Mouse (Mus musculus) urinary bladder, postnatal 10 days (tissue): ENCODE measurements around the gene Ccl22.

Experiments
- DNase-seq: peaks from one replicate; pipeline ENCODE4 v3.0.0; 2022; ENCODE audit warnings: low spot score

Ccl22 gene

DNA sequence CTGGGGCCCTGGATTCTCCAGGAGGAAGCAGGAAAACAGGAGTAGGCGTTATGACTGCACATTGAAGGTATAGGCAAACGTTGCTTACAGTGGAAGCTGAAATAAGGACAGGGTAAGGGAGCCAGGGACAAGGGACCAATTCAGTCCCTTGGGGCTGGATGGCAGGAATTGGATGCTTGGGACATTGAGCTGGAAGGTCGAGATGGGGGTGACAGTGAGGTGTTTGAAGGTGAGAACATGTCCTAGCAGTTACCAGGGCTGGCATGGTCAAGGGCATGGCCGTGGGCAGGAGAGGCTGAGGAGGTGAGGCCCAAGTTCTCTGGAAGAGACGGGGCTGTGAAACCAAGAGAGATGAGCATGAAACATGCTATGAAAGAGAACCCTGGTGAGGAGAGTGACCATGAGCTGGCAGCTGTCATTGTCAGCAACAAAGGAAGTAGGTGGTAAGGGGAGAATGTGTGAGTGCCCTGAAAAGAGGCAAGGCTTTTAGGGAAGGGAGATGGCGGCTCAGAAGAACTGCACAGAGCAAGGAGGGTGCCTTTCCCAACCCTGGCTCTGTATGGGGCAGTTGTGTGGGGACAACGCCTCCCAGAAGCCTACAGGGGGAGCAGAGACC lies 10.5 kb upstream of the Ccl22 start:
- no peak for DNase-seq

DNA sequence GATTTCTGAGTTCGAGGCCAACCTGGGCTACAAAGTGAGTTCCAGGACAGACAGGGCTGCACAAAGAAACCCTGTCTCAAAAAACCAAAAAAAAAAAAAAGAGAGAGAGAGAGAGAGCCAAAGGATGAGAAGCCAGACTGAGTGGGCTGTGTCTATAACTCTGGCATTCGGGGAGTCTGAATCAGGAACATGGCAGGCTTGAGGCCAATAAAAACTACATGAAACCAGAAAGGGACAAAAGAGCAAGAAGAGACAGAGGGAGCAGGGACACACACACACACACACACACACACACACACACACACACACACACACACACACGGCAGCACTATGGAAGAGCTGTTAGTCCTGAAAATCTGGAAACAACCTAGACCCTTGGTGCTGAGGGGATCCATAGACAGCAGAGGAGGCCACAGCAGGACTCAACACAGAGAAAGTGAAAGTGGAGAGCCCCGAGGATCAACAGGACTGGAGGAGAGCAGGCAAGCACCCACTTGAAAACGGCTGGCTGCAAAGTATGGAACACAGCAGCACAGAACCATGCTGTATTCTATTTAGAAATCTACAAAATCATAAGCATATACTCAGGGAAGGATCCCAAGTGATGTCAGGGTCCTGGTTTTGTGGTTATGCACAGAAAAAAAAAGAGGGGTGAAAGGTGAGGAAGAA lies 9.8 kb upstream of the Ccl22 start:
- no peak for DNase-seq

DNA sequence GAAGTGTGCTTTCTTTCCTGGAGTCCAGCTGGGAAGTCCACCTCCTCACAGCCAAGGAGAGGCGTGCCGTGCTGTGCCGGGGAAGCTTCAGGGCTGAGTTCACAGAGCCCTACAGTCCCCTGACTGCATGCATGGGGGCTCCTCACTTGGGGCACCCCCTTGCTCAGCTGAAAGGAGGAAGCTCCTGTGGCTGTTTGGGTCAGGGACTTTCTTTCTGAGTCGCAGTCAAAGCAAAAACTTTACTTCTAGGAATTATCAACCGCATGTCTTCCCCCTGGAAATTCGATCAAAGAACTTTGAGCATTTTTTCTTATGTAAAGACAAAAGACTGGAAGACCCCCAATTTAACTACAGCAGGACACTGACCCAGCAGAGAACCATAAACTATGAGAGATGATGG lies 5.6 kb upstream of the Ccl22 start:
- DNase-seq, result no peak

DNA sequence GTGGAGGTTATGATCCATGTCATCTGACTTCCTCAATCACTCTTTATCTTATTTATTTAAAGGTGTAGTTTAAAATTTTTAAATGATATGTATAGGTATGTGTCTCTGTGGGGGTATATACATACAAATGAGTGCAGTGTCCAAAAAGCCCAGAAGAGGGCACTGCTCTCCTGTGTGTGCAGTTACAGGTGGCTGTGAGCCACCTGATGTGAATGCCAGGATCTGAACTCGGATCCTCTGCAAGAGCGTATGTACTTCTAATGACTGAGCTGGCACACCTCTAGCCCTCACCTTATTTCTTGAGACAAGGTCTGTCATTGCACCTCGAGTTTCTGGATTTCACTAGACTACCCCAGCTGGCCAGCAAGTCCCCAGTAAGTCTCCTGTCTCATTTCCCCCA lies 4.8 kb upstream of the Ccl22 start:
- no peak for DNase-seq

DNA sequence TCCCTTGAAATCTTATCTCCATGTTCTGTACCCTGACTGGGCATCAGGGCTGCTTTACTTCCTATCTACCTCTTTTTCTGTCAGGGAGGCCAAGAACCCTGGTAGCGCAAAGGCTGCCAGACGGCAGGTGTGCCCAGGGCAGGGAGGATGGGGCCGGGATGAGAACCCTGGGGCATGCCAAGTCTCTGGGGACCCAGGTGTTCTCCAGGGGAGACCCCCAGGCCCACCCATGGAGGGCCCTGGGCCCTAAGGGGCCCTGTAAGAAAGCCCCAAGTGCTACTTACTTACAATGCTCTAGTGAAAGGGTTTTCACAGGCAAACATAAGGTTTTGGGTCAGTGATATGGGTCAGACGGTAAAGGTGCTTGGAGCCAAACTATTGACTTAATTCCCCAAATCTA lies 3.7 kb upstream of the Ccl22 start:
- no peak for DNase-seq

DNA sequence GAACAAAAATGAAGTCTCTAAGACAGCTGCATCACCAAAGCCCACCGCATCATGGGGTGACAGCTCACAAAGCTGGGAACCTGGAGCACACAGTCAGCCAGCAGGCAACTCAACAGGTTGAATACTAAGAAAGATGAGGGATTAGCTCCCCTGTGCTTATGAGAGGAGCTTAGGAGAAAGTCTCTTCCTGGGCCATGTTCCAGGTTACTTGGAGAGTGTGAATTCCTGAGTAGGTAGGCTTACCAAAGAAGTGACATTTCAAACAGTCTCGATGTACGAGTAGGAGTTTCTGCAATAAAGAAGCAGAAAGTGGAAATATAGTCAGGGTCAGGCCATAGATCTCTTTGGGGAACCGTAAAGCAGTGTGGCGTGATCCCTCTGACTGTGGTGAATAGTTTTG lies 906 bp upstream of the Ccl22 start:
- DNase-seq, result no peak

DNA sequence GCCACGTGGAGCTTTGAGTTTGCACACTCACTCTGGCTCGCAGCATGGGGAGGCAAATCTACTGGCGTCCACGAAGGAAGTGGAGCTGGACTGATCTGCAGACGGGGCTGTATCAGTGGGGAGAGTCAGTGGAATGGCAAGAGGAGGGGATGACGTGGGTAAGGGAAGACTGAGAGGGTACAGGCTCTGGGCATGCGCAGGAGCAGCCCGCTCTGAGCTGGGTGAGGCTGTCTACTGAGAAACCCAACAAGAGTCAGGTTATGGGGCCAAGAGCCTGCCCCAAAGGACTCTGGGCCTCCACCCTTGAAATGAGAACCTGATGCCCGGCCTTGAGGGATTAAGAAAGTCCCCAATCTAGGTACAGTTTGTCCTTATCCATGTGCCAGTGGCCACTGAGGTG lies 418 bp upstream of the Ccl22 start:
- no peak for DNase-seq

DNA sequence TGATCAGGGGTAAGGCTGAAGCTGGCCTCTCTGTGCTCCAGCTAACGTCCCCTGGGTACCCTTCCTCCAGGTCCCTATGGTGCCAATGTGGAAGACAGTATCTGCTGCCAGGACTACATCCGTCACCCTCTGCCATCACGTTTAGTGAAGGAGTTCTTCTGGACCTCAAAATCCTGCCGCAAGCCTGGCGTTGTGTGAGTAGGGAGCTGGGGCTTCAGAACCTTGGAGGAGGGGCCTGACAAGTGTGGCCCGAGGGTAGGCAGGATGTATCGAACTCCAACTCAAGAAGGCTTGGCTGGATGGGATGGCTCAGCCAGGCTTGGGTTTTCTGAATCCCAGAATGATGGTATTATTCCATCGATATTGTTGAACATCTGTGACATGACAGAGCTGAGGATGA lies 1.4 kb downstream of the Ccl22 start:
- DNase-seq, result no peak

DNA sequence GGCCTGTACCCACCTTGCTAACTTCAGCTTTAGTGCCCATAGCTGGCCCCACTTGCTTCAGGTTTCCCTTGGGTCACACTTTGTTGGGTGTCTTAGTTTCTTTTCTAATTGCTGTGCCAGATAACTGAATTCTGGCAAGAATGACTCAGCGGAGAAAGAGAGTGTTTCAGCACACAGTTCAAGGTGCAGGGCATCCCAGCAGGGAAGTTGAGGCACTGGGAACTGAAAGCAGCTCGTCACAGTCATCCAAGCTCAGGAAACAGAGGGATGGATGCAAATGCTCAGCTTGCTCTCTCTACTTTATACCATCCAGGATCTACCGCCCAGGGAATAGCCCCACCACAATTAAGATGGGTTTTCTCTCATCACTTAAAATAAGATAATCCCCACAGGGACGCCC lies 3.0 kb downstream of the Ccl22 start:
- DNase-seq, result no peak

DNA sequence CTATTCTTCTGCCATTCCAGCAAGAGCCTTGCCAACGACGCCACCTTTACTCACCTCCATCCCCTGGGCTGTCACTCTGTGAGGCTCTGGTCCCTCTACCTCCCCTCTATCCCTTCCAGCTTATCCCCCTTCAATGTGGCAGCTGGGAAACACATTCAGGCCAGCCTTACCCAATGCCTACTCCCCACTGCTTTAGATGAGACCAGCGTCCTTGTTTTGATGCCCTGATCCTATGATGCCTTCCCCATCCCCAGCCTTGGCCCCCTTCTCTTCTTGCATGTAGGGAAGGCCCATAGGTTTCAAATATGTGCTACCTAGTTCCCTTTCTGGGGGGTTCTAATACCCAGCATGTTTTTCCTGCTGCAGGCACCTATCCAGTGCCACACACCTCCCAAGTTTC lies 4.6 kb downstream of the Ccl22 start:
- no peak for DNase-seq

DNA sequence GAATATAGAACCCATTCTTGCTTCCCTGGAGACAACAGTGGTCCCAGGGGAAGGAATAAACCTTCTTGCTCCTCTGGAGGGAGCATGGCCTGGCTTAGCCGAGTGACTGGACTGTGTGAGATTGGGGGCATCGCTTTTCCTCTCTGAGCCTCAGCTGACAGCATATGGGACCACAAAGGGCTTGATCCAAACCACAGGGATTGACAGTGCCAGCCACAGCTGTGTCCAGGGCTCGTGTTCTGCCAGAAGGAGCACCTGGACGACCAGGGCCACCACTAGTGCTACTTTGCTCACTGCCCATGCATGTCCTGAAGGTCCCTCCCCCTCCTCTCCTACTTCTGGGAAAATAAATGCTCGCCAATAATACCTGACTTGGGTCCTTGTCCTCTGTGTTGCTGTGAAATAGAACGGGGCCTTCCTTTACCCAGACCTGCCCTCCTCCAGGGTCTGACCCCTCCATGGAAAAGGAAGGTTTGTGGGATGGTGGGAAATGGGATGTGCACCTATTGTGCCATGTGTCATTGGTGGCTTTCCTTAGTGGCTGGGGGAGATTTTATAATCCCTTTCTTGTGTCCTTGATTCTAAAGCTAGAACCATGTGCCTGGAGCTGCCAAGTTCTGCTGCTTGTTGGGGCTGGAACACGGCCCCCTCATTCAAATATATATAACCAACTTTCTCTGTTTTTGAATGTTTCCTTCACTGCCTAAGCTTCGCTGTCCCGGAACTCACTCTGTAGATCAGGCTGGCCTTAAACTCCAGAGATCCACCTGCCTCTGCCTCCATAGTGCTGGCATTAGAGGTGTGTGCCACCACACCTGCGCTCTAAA lies 5.8 kb downstream of the Ccl22 start:
- DNase-seq, result no peak

DNA sequence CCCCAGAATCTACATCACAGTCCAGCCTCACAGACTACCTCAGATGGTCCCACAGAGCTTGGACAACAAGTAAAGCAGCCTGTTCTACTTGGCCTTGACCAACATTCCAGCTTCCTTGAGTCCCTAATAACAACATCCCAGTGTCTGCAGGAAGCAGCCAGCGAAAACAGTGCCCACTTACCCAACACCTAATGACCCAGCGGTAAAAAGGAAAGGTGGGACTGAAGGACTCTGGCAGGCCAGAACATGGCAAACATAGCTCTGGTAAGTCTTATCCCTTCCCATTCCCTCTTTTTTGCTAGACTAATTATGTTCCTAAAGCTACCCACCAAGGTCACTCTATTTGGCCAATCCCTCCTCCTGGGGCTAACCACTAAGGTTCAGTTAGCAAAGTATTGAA lies 8.6 kb downstream of the Ccl22 start:
- no peak for DNase-seq

DNA sequence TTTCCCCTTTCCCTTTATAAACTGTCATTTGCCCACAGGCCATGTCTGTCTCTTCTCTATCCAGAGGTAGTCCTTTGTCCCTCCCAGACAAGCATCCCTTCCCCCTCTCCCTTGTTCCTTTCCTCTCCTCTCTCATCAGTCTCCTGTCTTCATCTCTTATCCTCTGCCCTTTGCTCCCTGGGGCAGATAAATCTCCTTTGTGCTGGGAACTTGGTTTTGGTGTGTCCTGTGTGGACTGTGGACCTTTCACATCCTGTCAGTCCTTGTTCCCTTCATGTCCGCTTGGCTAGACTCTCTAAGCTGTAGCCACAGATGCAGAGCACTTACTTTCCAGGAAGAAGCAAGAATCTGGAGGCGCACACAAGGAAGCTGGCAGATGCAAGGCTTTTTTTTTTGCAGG lies 9.1 kb downstream of the Ccl22 start:
- no peak for DNase-seq

DNA sequence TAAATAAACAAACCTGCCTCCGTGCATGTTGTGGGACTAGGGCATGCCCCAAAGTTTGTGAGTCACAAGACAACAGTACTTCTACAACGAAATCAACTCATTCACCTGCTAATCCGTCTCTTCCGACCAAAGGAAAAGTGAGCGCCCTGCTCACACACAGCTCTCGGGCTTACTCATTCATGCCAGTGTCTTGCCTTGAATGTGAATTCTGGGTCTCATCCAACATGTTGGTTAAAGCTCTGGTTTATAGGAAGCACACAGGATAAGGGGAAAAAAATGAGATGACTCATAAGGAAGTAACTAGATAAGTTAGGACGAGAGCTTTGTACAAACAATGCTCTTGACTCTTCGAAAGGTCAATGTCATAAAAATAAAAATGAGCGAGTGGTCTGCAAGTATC lies 21.6 kb downstream of the Ccl22 start:
- no peak for DNase-seq

DNA sequence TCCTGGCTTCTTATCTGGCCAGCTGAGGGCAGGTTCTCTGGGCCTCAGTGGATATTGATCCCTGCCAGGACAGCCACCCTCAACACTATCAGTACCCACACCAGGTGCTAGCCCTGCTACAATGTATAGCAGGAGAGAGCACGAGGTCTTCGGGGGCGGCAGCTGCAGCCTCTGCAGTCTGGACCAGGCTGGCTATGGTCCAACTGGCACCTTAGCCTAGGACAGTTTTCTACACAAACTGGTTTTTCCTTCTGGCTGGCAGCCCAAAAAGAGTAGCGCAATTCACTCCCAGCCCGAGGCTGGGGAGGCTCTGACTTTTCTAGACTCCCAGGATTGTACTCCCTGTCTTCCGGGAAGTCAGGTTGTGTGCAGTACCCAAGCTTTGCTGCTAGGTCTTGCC lies 25.6 kb downstream of the Ccl22 start:
- DNase-seq, result no peak

DNA sequence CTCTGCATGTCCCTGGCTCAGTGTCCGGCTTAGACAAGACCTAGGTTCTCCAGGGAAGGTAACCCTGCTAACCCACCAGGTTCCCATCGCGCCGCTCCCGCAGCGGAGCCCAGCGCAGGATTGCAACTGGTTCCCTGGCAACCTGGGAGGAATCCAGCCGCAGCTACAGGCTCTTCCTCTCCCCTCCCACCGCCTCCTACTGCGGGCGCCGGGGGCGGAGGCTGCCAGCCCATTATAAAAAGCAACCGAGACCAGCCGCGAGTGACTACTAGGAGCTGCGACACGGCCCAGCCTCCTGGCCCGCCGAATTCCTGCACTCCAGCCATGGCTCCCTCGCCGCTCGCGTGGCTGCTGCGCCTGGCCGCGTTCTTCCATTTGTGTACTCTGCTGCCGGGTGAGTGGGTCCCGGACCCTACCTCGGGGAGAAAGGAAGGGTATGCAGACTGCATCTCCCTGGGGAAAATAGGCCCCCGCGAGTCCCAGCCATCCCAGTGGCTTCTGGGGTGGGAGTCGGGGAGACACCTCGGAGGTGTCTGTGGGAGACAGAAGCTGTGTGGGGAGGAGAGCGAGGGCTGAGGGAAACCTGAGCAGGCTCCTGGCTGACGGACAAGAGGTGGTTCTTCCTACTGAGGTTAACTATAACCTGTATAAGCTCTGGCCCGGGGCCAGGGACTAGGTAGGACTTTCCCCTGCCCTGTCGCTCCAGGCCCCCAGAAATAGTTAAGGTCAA lies 26.7 kb downstream of the Ccl22 start, which contains the start of gene Cx3cl1:
Gene Cx3cl1, plus strand, starts transcription at position 69 of the 730 bp plus-strand sequence.
- DNase-seq, result peak; percentile 18

DNA sequence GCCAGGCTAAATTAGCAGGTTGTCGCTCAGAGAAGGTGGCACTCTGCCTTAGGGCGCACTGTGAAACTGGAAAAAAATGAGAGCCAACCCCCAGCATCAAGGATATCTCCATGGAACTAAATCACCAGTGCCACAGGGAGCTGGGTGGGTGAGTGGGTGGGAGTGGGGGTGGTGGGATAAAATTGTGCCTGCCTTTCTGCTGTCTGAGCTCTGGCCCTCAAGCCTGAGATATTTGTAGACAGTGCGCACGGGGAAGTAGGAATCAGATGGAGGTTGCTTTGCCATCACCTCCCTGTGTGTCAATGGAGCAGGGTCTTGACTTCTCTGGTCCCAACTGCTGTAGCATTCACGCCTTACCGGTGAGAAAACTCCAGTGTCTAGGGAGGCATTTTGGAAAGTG lies 27.7 kb downstream of the Ccl22 start:
- no peak for DNase-seq

DNA sequence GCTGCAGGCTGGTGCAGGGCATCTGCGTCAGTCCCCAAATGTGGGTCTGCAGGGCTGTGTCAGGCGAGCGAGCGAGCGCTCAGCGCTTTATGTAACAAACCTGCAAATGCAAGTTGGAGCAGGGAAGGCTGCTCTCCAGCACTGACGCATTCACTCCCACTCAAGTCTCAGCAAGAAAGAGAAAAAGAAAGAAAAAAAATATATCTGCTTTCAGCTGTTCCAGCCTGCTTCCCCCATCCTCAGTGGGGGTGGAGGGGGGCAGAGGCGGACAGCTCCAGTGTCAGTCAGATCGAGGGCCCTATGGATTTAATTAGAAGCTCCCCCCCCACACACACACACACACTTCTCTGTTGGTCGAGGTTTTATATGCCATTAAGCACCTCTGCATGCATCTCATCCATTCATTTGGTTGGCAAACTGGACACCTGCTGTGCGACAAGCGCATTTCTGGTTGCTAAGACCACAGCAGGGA lies 28.3 kb downstream of the Ccl22 start:
- no peak for DNase-seq

DNA sequence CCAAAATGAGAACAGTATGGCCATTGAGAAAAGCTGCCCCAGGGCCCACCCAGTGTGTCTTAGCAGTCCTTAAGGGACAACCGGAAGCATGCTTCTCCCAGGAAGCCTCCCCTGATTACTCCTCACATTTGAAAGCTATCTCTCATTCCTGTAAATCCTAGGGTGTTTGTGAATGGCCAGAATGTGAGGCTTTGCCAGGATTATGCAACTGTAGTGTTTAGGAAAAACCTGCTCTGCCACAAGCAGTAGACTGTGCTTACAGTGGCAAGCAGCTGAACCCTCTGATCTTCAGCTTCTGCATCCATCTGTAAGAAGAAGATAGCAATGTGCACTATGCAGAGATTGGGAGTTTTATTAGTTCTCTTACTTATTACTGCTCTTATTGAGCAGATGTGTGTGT lies 29.2 kb downstream of the Ccl22 start:
- DNase-seq, result no peak

DNA sequence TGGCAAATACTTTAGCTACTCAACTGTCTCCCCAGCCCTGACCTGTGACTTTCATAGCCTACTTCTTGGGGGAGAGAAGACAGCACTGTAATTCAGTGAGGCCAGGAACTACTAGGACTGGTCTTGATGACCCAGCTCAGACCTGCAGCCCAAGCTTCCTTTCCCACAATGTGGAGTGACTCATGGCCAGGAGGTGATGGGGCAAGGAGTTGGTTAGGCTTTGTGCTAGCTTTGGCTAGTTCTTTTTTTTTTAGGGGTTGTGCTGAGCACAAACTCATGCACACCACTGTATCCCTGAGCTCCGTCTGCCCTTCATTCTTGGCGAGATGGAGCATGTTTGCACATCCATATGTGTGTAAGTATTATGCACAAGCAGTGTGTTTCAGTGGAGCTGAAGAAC lies 31.0 kb downstream of the Ccl22 start:
- no peak for DNase-seq

DNA sequence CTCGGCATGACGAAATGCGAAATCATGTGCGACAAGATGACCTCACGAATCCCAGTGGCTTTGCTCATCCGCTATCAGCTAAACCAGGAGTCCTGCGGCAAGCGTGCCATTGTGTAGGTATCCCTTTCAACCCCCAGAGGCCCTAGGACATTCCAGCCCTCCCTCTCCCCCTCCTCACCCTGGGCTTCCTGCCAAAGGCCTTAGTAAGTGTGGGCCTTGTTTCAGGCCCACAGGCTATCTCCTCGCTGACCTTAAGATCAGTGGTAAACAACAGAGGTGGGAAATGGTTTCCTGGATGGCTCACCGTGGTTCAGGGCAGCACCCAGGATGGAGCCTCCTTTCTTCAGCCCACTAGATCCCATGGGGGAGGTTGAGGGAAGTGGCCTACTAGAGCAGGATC lies 32.6 kb downstream of the Ccl22 start:
- DNase-seq, result no peak

DNA sequence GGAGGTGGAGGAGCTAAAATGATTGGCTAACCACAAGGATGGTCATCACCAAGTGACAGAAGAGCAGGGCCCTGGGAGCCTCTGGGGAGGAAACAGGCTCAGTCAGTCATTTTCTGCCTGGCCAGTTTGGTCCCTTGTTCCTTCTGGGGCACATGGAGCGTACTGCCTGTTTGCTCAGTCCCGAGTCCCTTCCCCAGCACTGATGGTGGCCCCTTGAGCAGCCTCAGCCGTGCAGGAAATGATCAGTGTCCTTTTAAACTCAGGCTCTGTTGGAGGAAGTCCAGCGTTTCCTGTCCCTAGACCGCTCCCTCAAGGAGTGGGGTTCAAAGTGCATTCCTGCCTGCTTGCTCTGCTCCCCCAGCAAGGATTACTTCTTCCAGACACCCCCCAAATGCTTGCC lies 33.1 kb downstream of the Ccl22 start:
- no peak for DNase-seq
